Mouse (Mus musculus): ENCODE data around the gene Zfp169. TPM values are rescaled to one million over a fixed set of nuclear protein-coding genes. Genes with fewer than 3 reads are reported as not detected.

Gene Zfp169
- total and polyA plus RNA-seq, 3 experiments = 2.9 to 6.6 (median 4.2) TPM

DNA sequence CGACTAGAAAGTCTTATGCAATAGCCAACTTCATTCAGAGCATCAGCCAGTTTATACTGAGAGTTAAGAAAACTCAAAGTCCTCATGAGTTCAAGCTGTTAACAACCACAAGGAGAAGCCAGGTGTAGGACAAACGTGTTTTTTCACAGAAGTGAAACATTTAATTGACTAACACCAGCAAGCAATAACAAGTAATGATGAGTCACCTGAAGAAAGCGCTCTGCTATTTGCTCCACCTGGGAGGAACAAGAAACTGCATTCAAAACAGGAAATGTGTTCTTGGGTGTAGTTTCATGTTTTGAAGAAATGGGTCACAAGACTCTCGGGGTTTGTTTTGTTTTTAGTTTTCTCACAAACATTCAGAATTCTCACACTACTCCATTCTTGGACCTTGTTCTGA, 2.6 kb upstream of the Zfp169 start:
- Histone ChIP-seq H3K79me2 (replicated peaks; ENCODE audit: control insufficient read depth, extremely low read depth, insufficient read depth, poor library complexity, severe bottlenecking) (no peaks in the 10 kb centered on the region), H3K27me3 (replicated peaks) (no peaks in the 10 kb centered on the region), H3K9ac (ENCODE audit: insufficient read depth, low read depth) (no peak overlapping the region), H3K4me1 (ENCODE audit: control insufficient read depth in 1 of 2, insufficient read depth in 2 of 2) (peaks cover 7 to 33% of the 10 kb centered on the region in 2 experiments; a peak in 3 of 4 replicates), H3K4me2 (ENCODE audit: insufficient read depth, low read depth, poor library complexity, severe bottlenecking) (0 out of 2 replicates have a peak overlapping the region, but pooled peaks have one; percentile 36), H3K9me3 (replicated peaks; ENCODE audit: low read length) (peaks cover 3% of the 10 kb centered on the region), H3K4me3 (replicated peaks in 1 of 3; ENCODE audit: low read depth in 2 of 3, low read length in 2 of 3, poor library complexity in 1 of 3) (no peak overlapping the region), H3K36me3 (replicated peaks in 1 of 2; ENCODE audit: control insufficient read depth in 1 of 2, insufficient read depth in 1 of 2, low read length in 1 of 2) (peaks cover 0 to 3% of the 10 kb centered on the region in 2 experiments), H3K27ac (ENCODE audit: insufficient read depth, low read depth) (no peak overlapping the region)
- TF ChIP-seq ZC3H11A (IDR thresholded peaks at IDR 0.05; ENCODE audit: low read depth, low read length) (no peak), MYC (IDR thresholded peaks at IDR 0.05; ENCODE audit: low read depth, low read length) (no peak), JUN (IDR thresholded peaks at IDR 0.05; ENCODE audit: insufficient read depth, low read depth, low read length) (0 out of 2 replicates have a peak, but pooled peaks have one; percentile 25), SMC3 (IDR thresholded peaks at IDR 0.05; ENCODE audit: low read depth, low read length) (no peak), SIN3A (IDR thresholded peaks at IDR 0.05; ENCODE audit: low read length) (0 out of 2 replicates have a peak, but pooled peaks have one; percentile 3), HCFC1 (IDR thresholded peaks at IDR 0.05; ENCODE audit: low read depth, low read length) (no peak), GABPA (IDR thresholded peaks at IDR 0.05; ENCODE audit: insufficient replicate concordance, low read depth, low read length) (no peak), MEF2A (IDR thresholded peaks at IDR 0.05; ENCODE audit: borderline replicate concordance, low read depth, low read length) (no peak), JUND (conservative IDR thresholded peaks at IDR 0.05; ENCODE audit: low read depth, low read length) (peak; percentile 26; the same call in 1 of the 2 replicates), EP300 (IDR thresholded peaks at IDR 0.05; ENCODE audit: low read length) (peak; percentile 74), BHLHE40 (IDR thresholded peaks at IDR 0.05; ENCODE audit: low read depth, low read length) (peak; percentile 58), TCF12 (IDR thresholded peaks at IDR 0.05; ENCODE audit: low read depth, low read length) (peak; percentile 52; the same call in 1 of the 2 replicates), IRF4 (IDR thresholded peaks at IDR 0.05; ENCODE audit: low read depth, low read length) (peak; percentile 57), CTCF (conservative IDR thresholded peaks at IDR 0.05 in 1 of 2, IDR thresholded peaks at IDR 0.05 in 1 of 2; ENCODE audit: low read depth in 2 of 2, low read length in 2 of 2) (no peak)
- peak; percentile 49 for DNase-seq (ENCODE audit: extremely low read depth)
- dilution Hi-C loops (cut with MboI; ENCODE audit: extremely low pct_ligation_motif_present, extremely low pct_unique_long_range_greater_than_20kb, low sequenced_read_pairs) (no loop called here), in situ Hi-C loops (cut with MboI; ENCODE audit: low pct_ligation_motif_present, low pct_unique_long_range_greater_than_20kb, low sequenced_read_pairs) (no loop called here)

DNA sequence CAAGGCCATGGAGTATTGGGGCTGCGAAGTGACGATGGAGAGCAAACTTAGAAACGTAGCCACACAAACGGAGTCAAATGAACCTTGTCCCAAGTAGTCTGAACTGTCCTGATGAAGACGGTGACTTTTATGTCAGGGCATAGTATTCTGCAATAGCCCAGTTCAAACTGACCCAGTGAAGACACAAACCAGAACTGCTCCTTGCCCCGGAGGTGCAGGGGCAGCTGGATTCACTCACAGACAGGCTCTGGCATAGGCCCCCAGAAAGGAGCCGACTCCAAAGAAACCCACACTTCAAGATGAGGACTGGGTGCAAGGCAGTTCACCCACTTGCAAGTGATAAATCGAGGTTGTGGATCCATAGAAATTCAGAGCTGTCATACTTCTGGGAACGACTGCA, 4.6 kb downstream of the Zfp169 start:
- Histone ChIP-seq H3K36me3 (replicated peaks in 1 of 2; ENCODE audit: control insufficient read depth in 1 of 2, insufficient read depth in 1 of 2, low read length in 1 of 2) (peaks cover 14 to 44% of the 10 kb centered on the region in 2 experiments), H3K79me2 (replicated peaks; ENCODE audit: control insufficient read depth, extremely low read depth, insufficient read depth, poor library complexity, severe bottlenecking) (no peaks in the 10 kb centered on the region), H3K27me3 (replicated peaks) (no peaks in the 10 kb centered on the region), H3K9me3 (replicated peaks; ENCODE audit: low read length) (no peaks in the 10 kb centered on the region), H3K4me2 (ENCODE audit: insufficient read depth, low read depth, poor library complexity, severe bottlenecking) (no peak overlapping the region), H3K4me1 (ENCODE audit: control insufficient read depth in 1 of 2, insufficient read depth in 2 of 2) (peaks cover 0 to 11% of the 10 kb centered on the region in 2 experiments; a peak in 2 of 4 replicates), H3K9ac (ENCODE audit: insufficient read depth, low read depth) (no peak overlapping the region), H3K4me3 (replicated peaks in 1 of 3; ENCODE audit: low read depth in 2 of 3, low read length in 2 of 3, poor library complexity in 1 of 3) (no peak overlapping the region), H3K27ac (ENCODE audit: insufficient read depth, low read depth) (no peak overlapping the region)
- dilution Hi-C loops (cut with MboI; ENCODE audit: extremely low pct_ligation_motif_present, extremely low pct_unique_long_range_greater_than_20kb, low sequenced_read_pairs) (no loop called here), in situ Hi-C loops (cut with MboI; ENCODE audit: low pct_ligation_motif_present, low pct_unique_long_range_greater_than_20kb, low sequenced_read_pairs) (no loop called here)
- DNase-seq (ENCODE audit: extremely low read depth) = no peak
- no peak for TF ChIP-seq PAX5 (IDR thresholded peaks at IDR 0.05; ENCODE audit: low read length)
- TF ChIP-seq CTCF (conservative IDR thresholded peaks at IDR 0.05 in 1 of 2, IDR thresholded peaks at IDR 0.05 in 1 of 2; ENCODE audit: low read depth in 2 of 2, low read length in 2 of 2) = no peak
- no peak for TF ChIP-seq GABPA (IDR thresholded peaks at IDR 0.05; ENCODE audit: insufficient replicate concordance, low read depth, low read length)
- TF ChIP-seq IRF4 (IDR thresholded peaks at IDR 0.05; ENCODE audit: low read depth, low read length) = no peak
- no peak for TF ChIP-seq RCOR1 (conservative IDR thresholded peaks at IDR 0.05; ENCODE audit: low read depth, low read length)
- TF ChIP-seq TCF12 (IDR thresholded peaks at IDR 0.05; ENCODE audit: low read depth, low read length) = no peak
- no peak for TF ChIP-seq ZC3H11A (IDR thresholded peaks at IDR 0.05; ENCODE audit: low read depth, low read length)
- TF ChIP-seq E2F4 (IDR thresholded peaks at IDR 0.05; ENCODE audit: insufficient replicate concordance, low read depth, low read length) = no peak
- no peak for TF ChIP-seq ZNF384 (IDR thresholded peaks at IDR 0.05; ENCODE audit: low read depth, low read length)
- no peak for TF ChIP-seq TBP (conservative IDR thresholded peaks at IDR 0.05; ENCODE audit: low read depth, low read length)
- TF ChIP-seq KAT2A (IDR thresholded peaks at IDR 0.05; ENCODE audit: insufficient replicate concordance, low read length) = no peak
- TF ChIP-seq MAFK (IDR thresholded peaks at IDR 0.05; ENCODE audit: insufficient replicate concordance, low read length) = no peak
- TF ChIP-seq SIN3A (IDR thresholded peaks at IDR 0.05; ENCODE audit: low read length) = no peak

Measured in CH12.LX (cell line).